Mouse (Mus musculus) heart, embryonic 11.5 days (tissue): ENCODE results near the gene Ccdc3. TPM values are rescaled to one million over a fixed set of nuclear protein-coding genes. Genes with fewer than 3 reads are reported as not detected.

Experiments used
- ATAC-seq: fragments of 200-750 bp; cut with Nextera tagmentation; replicated peaks from 2 replicates; pipeline ENCODE4 v1.8.0; 2017; ENCODE audit warnings: moderate library complexity; ENCODE audit not compliant: insufficient number of reproducible peaks, low FRiP score, low TSS enrichment
- H3K27ac ChIP-seq: fragments of 300-500 bp; sonication (generic); 2 replicates; pipeline ENCODE4 v1.5.1; 2014; ENCODE audit warnings: mild to moderate bottlenecking, low read depth, low read length
- H3K27me3 ChIP-seq: fragments of 300-500 bp; sonication (generic); 2 replicates; pipeline ENCODE4 v1.6.1; 2014; ENCODE audit warnings: mild to moderate bottlenecking, low read length, mixed read lengths; ENCODE audit not compliant: control insufficient read depth, insufficient read depth
- H3K36me3 ChIP-seq: fragments of 300-500 bp; sonication (generic); 2 replicates; pipeline ENCODE4 v1.6.1; 2014; ENCODE audit warnings: mild to moderate bottlenecking, low read length, moderate library complexity, mixed read lengths; ENCODE audit not compliant: control insufficient read depth, insufficient read depth
- H3K4me1 ChIP-seq: fragments of 300-500 bp; sonication (generic); 2 replicates; pipeline ENCODE4 v1.6.1; 2014; ENCODE audit warnings: low read length; ENCODE audit not compliant: control insufficient read depth, insufficient read depth
- H3K4me2 ChIP-seq: fragments of 300-500 bp; sonication (generic); 2 replicates; pipeline ENCODE4 v1.6.1; 2014; ENCODE audit warnings: mild to moderate bottlenecking, moderate library complexity
- H3K4me3 ChIP-seq: fragments of 300-500 bp; sonication (generic); 2 replicates; pipeline ENCODE4 v1.5.1; 2014; ENCODE audit warnings: low read depth, low read length
- H3K9ac ChIP-seq: fragments of 300-500 bp; sonication (generic); 2 replicates; pipeline ENCODE4 v1.6.1; 2014; ENCODE audit warnings: mild to moderate bottlenecking, low read depth, low read length, moderate library complexity
- H3K9me3 ChIP-seq: fragments of 300-500 bp; sonication (generic); replicated peaks from 2 replicates; pipeline ENCODE4 v1.6.1; 2016; ENCODE audit warnings: low read length; ENCODE audit not compliant: control insufficient read depth
- WGBS: fragments of 180-500 bp; shearing (Covaris S2); extraction: QIAGEN DNeasy Blood & Tissue Kit; methylation state at CpG from one replicate; pipeline ENCODE4 v1.1.7; 2014; ENCODE audit not compliant: insufficient replicate concordance; 5-methylcytosine and 5-hydroxymethylcytosine counted together
- polyA plus RNA-seq: library from polyadenylated mRNA; unstranded; fragments of >200 nt; fragmentation: Nextera tagmentation; extraction: Ambion mirVana; gene quantifications from 2 replicates; pipeline ENCODE4 v1.2.1, GENCODE M21; 2014

Gene Ccdc3
- polyA plus RNA-seq, 1 experiment from 2014 or later: 7.9 TPM

DNA sequence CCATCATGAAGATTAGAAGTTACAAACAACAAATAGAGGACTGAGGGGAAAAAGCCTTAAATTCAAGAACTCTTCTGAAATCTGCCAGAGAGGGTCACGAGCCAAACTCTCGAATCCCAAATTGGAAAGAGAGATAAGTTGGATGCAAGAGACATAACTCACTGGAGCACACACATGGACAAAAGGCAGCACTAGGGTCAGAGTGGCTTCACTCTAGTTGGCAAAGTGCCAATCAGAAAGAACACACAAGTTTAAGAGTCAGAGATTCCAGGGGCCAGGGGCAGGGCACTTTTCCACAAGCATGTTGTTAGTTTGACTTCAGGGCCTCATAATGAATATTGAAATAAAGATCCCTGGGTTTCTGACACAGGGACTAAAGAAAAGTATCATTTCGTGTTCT, 48.1 kb downstream of the Ccdc3 start:
- ATAC-seq: no peak
- Histone ChIP-seq H3K4me2 (no peak overlapping the region), H3K36me3 (no peaks in the 10 kb centered on the region), H3K4me1 (peaks cover 6% of the 10 kb centered on the region; the same call in 1 of the 2 replicates), H3K27me3 (no peaks in the 10 kb centered on the region), H3K9ac (no peak overlapping the region), H3K9me3 (no peaks in the 10 kb centered on the region), H3K4me3 (no peak overlapping the region), H3K27ac (no peak overlapping the region)
- WGBS: 51% methylated on average over 3 of the region's 3 CpGs

DNA sequence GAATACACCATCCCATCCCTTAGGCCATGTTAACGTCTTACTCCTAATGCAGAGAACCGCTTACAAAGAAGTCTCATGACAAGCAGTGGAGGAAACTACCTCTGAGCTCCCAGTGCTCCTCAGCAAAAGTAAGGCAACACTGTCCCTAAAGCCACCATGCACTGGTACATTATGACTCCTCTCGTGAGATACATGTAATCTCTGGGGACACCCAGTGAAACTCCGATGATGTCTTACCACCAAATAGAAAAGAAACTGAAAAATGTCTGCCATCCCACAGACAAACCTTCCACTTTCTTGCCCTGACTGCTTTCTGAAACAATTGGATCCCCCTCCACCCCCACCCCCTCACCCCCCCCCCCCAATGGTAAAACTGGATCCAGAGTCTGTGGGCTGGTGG, 54.6 kb downstream of the Ccdc3 start:
- no peaks in the 10 kb centered on the region for H3K36me3 ChIP-seq
- H3K9me3 ChIP-seq: no peaks in the 10 kb centered on the region
- 84% methylated on average over 4 of the region's 4 CpGs for WGBS
- no peak for ATAC-seq
- no peaks in the 10 kb centered on the region for H3K27me3 ChIP-seq
- H3K9ac ChIP-seq: no peak overlapping the region
- H3K4me2 ChIP-seq: no peak overlapping the region
- no peak overlapping the region for H3K27ac ChIP-seq
- no peak overlapping the region for H3K4me3 ChIP-seq
- H3K4me1 ChIP-seq: no peaks in the 10 kb centered on the region

DNA sequence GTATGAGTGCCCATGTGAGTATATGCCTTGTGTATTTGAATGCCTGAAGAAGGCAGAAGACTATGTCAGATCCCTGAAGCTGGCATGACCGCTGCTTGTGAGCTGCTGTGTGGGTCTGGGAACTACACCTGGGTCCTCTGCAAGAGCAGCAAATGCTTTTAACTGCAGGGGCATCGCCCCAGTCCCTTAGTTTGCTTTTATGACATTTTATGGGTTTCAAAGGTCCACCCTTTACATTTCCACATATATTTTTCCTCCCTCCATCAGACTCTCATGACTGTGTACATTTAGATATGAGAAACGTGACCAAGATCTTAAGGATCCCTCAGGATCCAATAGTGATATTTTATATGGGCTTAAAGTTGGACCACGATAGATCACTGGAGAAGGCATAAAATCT, 55.5 kb downstream of the Ccdc3 start:
- WGBS: 78% methylated on average over 4 of the region's 4 CpGs

DNA sequence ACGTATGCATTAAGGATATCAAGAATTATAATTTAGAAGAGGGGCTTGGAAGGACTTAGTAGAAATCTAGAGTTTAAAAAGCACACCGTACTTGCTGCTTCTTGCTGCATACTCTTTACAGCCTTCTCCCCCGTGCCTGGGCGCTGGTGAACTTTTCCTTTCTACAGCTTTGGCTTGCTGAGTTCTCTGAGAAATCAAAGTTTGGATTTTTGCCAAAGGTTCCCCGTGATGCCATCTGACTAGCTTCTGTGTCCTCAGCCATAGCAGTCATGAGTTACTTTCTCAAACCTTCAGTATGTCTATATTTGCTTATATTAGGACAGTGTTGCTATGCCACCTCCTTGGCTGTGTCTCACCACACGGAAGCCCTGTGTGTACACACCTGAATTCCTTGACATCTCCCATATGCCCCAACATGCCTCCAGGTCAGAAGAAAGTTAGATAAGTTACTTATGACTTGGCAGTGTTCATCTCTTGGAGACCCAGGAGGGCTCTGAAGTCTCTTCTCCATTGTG, 57.2 kb downstream of the Ccdc3 start:
- Histone ChIP-seq H3K27ac (no peak overlapping the region), H3K27me3 (no peaks in the 10 kb centered on the region), H3K4me3 (no peak overlapping the region), H3K9me3 (no peaks in the 10 kb centered on the region), H3K4me1 (no peaks in the 10 kb centered on the region), H3K36me3 (no peaks in the 10 kb centered on the region), H3K9ac (no peak overlapping the region), H3K4me2 (no peak overlapping the region)
- WGBS: 72% methylated on average over 6 of the region's 6 CpGs
- no peak for ATAC-seq

More for the DNA sequence above, 55.5 kb downstream of the Ccdc3 start:
- no peak for ATAC-seq
- Histone ChIP-seq H3K9ac (no peak overlapping the region), H3K4me1 (no peaks in the 10 kb centered on the region), H3K4me3 (no peak overlapping the region), H3K4me2 (no peak overlapping the region), H3K27me3 (no peaks in the 10 kb centered on the region), H3K9me3 (no peaks in the 10 kb centered on the region), H3K27ac (no peak overlapping the region), H3K36me3 (no peaks in the 10 kb centered on the region)

DNA sequence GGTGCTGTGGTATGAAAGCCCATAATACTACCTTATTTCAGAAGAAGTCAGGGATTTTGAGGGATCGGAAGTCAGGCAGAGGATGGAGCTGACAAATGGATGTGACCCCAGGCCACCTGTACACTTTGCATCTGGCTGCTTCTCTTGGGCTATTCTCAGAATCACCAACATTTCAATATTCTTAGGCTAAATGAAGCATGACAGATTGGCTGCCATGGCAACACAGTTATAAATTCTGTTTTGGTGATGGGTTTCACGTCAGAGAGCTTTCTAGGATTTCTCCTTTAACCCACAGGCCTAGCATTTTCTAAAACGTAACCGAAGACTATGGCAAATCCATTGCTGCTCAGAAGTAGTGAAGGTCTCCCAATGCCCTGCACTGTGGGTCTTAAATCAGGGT, 59.9 kb downstream of the Ccdc3 start:
- Histone ChIP-seq H3K4me2 (no peak overlapping the region), H3K27me3 (no peaks in the 10 kb centered on the region), H3K4me1 (no peaks in the 10 kb centered on the region), H3K9me3 (no peaks in the 10 kb centered on the region), H3K27ac (no peak overlapping the region), H3K4me3 (no peak overlapping the region), H3K9ac (no peak overlapping the region), H3K36me3 (no peaks in the 10 kb centered on the region)
- WGBS: 86% methylated on average over 4 of the region's 4 CpGs
- no peak for ATAC-seq

DNA sequence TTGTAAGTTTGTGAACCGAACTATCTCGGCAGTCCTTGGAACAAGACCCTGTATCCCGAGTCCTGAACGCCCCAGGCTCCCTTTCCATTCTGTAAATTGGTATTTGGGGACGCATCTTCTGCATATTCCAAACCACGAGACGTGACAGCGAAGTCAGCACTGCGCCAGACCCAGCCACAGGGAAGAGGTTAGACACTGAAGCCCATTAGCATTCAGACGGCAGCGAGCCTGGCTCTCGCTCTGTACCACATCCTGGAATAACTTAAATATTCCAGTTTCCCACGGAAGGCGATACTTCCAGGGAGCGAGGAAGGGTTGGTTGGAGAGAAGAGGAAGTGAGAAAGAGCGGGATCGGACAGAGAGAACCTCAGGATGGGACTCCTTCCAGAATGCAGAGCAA, 61.7 kb downstream of the Ccdc3 start:
- no peak for ATAC-seq
- 83% methylated on average over 17 of the region's 17 CpGs for WGBS

DNA sequence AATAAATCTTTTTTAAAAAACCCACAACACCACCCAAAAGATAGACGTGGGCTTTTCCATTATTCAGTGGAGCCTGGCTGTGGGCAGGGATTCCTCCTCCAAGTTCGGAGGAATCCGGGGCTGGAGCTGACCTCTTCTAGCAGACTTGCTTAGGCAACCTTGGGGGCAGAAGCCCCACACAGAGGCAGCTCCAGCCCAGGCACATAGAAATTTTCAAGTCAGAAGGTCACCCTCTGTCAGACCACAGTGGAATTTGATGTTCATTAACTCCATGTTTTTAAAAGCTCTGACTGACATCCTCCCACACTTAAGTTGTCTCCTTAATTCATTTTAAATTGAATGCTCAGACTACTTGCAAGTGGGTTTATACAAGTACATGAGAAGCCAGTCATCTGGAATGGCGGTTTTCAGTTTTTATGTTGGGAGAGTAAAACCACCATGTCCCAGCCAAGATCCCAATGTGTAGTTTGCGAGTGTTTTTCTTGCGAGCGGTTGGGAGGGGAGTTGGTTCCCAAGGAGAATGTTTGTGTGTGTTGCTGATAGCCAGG, 63.3 kb downstream of the Ccdc3 start:
- no peak overlapping the region for H3K4me3 ChIP-seq
- H3K27me3 ChIP-seq: no peaks in the 10 kb centered on the region
- no peak overlapping the region for H3K4me2 ChIP-seq
- H3K36me3 ChIP-seq: no peaks in the 10 kb centered on the region
- ATAC-seq: no peak
- no peak overlapping the region for H3K9ac ChIP-seq
- 73% methylated on average over 7 of the region's 7 CpGs for WGBS
- no peaks in the 10 kb centered on the region for H3K9me3 ChIP-seq
- H3K4me1 ChIP-seq: no peaks in the 10 kb centered on the region
- H3K27ac ChIP-seq: no peak overlapping the region

More for the DNA sequence above, 61.7 kb downstream of the Ccdc3 start:
- Histone ChIP-seq H3K9ac (no peak overlapping the region), H3K27me3 (no peaks in the 10 kb centered on the region), H3K36me3 (no peaks in the 10 kb centered on the region), H3K4me3 (no peak overlapping the region), H3K4me2 (no peak overlapping the region), H3K4me1 (no peaks in the 10 kb centered on the region), H3K27ac (no peak overlapping the region), H3K9me3 (no peaks in the 10 kb centered on the region)

DNA sequence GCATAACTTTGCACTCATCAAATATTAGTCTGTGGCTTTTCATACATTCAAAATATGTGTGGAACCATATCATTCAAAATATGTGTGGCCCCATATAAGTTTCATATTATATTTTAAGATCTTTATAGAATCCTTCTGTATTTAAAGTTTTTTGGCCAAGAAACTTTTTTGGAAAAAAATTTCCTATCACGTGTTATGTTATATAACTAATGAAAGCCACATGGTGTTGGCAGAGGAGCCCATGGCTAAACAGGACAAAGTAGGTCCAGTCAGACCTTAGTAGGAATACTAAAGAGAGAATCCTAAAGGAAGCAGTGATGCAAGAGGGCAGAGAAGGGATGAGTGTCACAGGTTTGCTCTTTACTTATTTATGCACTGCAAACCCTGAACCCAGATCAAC, 65.6 kb downstream of the Ccdc3 start:
- Histone ChIP-seq H3K9me3 (no peaks in the 10 kb centered on the region), H3K36me3 (no peaks in the 10 kb centered on the region), H3K27me3 (no peaks in the 10 kb centered on the region), H3K9ac (no peak overlapping the region), H3K4me1 (no peaks in the 10 kb centered on the region), H3K4me2 (no peak overlapping the region), H3K4me3 (no peak overlapping the region), H3K27ac (no peak overlapping the region)
- ATAC-seq: no peak
- 81% methylated on average over 1 of the region's 1 CpGs for WGBS

DNA sequence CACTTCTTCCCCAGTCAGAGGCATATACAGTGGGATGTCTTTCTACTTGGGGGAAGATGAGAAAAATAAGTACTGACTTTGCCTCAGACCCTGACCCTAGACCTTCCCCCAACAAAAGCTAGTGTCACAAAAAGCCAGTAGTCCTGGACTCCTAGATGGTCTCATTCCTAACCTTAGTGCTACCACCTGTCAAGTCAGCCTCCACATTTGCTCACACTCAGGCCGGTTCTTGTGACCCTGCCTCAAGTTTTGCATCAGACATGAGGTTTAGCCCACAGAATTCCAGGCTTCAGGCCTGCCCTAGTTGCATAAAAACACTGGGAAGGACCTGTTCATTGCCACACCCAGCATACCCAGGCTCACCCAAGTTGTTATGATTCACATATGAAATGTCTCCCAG, 67.4 kb downstream of the Ccdc3 start:
- H3K4me3 ChIP-seq: no peak overlapping the region
- WGBS: 76% methylated on average over 1 of the region's 1 CpGs

More for the DNA sequence above, 67.4 kb downstream of the Ccdc3 start:
- Histone ChIP-seq H3K27me3 (no peaks in the 10 kb centered on the region), H3K36me3 (no peaks in the 10 kb centered on the region), H3K9me3 (no peaks in the 10 kb centered on the region), H3K4me2 (no peak overlapping the region), H3K4me1 (no peaks in the 10 kb centered on the region), H3K27ac (no peak overlapping the region), H3K9ac (no peak overlapping the region)
- ATAC-seq: no peak
